Mouse (Mus musculus) kidney, postnatal 0 days (tissue): ENCODE measurements at regions not wholly inside any gene's neighbourhood (a gene's known extent, or its start where the extent isn't known, plus 50 kb on each side); places are given as distances from the start of the nearest gene placed in this dataset.

Source experiments
- ATAC-seq: fragments of 200-750 bp; cut with Nextera tagmentation; replicated peaks from 2 replicates; pipeline ENCODE4 v1.8.0; 2017; ENCODE audit warnings: low read depth, moderate number of reproducible peaks, moderate TSS enrichment, moderate library complexity; ENCODE audit not compliant: low FRiP score
- DNase-seq: peaks from one replicate; pipeline ENCODE4 v3.0.0-alpha.2; 2016; ENCODE audit warnings: low spot score
- H3K27ac ChIP-seq: fragments of 300-500 bp; sonication (generic); 2 replicates; pipeline ENCODE4 v1.5.1; 2014; ENCODE audit warnings: mild to moderate bottlenecking
- H3K27me3 ChIP-seq: fragments of 300-500 bp; sonication (generic); 2 replicates; pipeline ENCODE4 v1.6.1; 2014; ENCODE audit warnings: low read length, mixed read lengths; ENCODE audit not compliant: insufficient read depth
- H3K36me3 ChIP-seq: fragments of 300-500 bp; sonication (generic); 2 replicates; pipeline ENCODE4 v1.6.1; 2014; ENCODE audit warnings: low read length, mixed read lengths; ENCODE audit not compliant: insufficient read depth
- H3K4me1 ChIP-seq: fragments of 300-500 bp; sonication (generic); replicated peaks from 2 replicates; pipeline ENCODE4 v1.6.1; 2014; ENCODE audit warnings: antibody characterized with exemption, low read length, mixed read lengths; ENCODE audit not compliant: insufficient read depth
- H3K4me2 ChIP-seq: fragments of 300-500 bp; sonication (generic); 2 replicates; pipeline ENCODE4 v1.6.1; 2014; ENCODE audit warnings: mild to moderate bottlenecking, low read length, moderate library complexity, mixed read lengths
- H3K4me3 ChIP-seq: fragments of 300-500 bp; sonication (generic); replicated peaks from 2 replicates; pipeline ENCODE4 v1.5.1; 2014; ENCODE audit warnings: low read depth, low read length
- H3K9ac ChIP-seq: fragments of 300-500 bp; sonication (generic); 2 replicates; pipeline ENCODE4 v1.6.1; 2014; ENCODE audit warnings: low read depth, low read length
- H3K9me3 ChIP-seq: fragments of 300-500 bp; sonication (generic); replicated peaks from 2 replicates; pipeline ENCODE4 v1.6.1; 2016; ENCODE audit warnings: low read length, inconsistent platforms, mixed read lengths
- CTCF ChIP-seq: IDR thresholded peaks from 2 replicates; pipeline ENCODE4 v1.5.1; 2016; ENCODE audit warnings: antibody characterized with exemption, low read depth, mild to moderate bottlenecking, moderate library complexity
- WGBS: fragments of 180-500 bp; shearing (Covaris S2); extraction: QIAGEN DNeasy Blood & Tissue Kit; methylation state at CpG from one replicate; pipeline ENCODE4 v1.1.7; 2014; 5-methylcytosine and 5-hydroxymethylcytosine counted together

- no peak for DNase-seq
- H3K9ac ChIP-seq: no peak overlapping the region
- no peak for ATAC-seq
- H3K9me3 ChIP-seq: no peaks in the 10 kb centered on the region
- H3K4me1 ChIP-seq: no peaks in the 10 kb centered on the region
- no peaks in the 10 kb centered on the region for H3K27me3 ChIP-seq
- 92% methylated on average over 6 of the region's 6 CpGs for WGBS
- no peak overlapping the region for H3K4me2 ChIP-seq
- H3K4me3 ChIP-seq: no peak overlapping the region
- no peak overlapping the region for H3K27ac ChIP-seq
- no peaks in the 10 kb centered on the region for H3K36me3 ChIP-seq
- TF ChIP-seq CTCF: no peak
Observed at GRCm38 (mm10) chr15:5355332-5355731, 111.3 kb upstream of the Ptger4 start.

- no peak for ATAC-seq
- WGBS: 78% methylated on average over 7 of the region's 7 CpGs
- no peak for TF ChIP-seq CTCF
- Histone ChIP-seq H3K4me3 (no peak overlapping the region), H3K9me3 (no peaks in the 10 kb centered on the region), H3K27me3 (no peaks in the 10 kb centered on the region), H3K4me1 (no peaks in the 10 kb centered on the region), H3K9ac (no peak overlapping the region), H3K4me2 (no peak overlapping the region), H3K36me3 (no peaks in the 10 kb centered on the region), H3K27ac (no peak overlapping the region)
- DNase-seq: no peak
Observed at GRCm38 (mm10) chr15:5354328-5354727, 110.3 kb upstream of the Ptger4 start.

GRCm38 (mm10) chr15:5348881-5349280, 104.9 kb upstream of the Ptger4 start:
- no peaks in the 10 kb centered on the region for H3K4me1 ChIP-seq
- no peak for ATAC-seq
- H3K9ac ChIP-seq: no peak overlapping the region
- no peak overlapping the region for H3K4me3 ChIP-seq
- 89% methylated on average over 4 of the region's 4 CpGs for WGBS
- no peak for DNase-seq
- no peak overlapping the region for H3K4me2 ChIP-seq
- no peaks in the 10 kb centered on the region for H3K9me3 ChIP-seq
- no peaks in the 10 kb centered on the region for H3K27me3 ChIP-seq
- no peak for TF ChIP-seq CTCF
- H3K27ac ChIP-seq: no peak overlapping the region
- H3K36me3 ChIP-seq: no peaks in the 10 kb centered on the region

DNA sequence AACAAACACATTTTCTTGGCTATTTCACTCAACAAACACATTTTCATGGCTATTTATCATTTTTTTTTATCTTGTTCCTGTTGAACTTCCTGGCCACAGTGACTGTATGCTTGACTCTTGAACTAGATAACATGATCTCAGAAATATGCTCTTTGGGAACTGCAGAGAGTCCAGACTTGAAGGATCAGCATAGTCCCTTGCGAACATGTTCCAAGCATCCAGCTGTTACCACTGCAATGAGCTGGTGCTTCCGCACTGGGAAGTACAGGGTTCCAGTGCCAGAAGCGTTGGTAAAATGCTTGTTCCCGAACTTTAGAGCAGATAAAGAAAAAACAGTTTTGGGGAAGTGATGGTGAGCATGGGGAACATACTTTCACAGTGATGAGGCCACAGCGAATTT, 103.7 kb upstream of the Ptger4 start:
- 81% methylated on average over 5 of the region's 5 CpGs for WGBS
- ATAC-seq: no peak
- Histone ChIP-seq H3K27ac (no peak overlapping the region), H3K4me2 (no peak overlapping the region), H3K27me3 (no peaks in the 10 kb centered on the region), H3K4me3 (no peak overlapping the region), H3K36me3 (no peaks in the 10 kb centered on the region), H3K9ac (no peak overlapping the region), H3K9me3 (no peaks in the 10 kb centered on the region), H3K4me1 (no peaks in the 10 kb centered on the region)
- no peak for TF ChIP-seq CTCF
- peak; percentile 31 for DNase-seq

DNA sequence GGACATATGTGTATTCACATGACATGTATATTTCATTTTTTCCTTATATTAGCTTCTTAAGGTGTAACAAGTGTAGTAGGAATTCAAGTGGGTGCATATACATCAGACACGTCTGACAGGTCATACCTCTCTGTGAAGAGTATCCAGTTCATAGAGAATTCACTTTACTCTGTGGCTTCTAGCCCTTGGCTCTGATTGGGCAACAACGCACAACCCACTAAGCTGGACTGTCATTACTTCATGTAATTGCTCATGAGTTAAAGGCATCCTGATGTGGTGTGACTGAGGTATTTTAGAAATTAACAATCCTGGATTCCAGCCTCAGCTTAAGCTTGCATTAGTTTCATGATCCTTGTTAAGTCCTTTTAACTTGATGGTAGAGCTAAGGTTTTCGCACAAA, 103.0 kb upstream of the Ptger4 start:
- no peak for TF ChIP-seq CTCF
- ATAC-seq: no peak
- Histone ChIP-seq H3K9me3 (no peaks in the 10 kb centered on the region), H3K36me3 (no peaks in the 10 kb centered on the region), H3K4me3 (no peak overlapping the region), H3K27ac (no peak overlapping the region), H3K4me1 (no peaks in the 10 kb centered on the region), H3K4me2 (no peak overlapping the region), H3K9ac (no peak overlapping the region), H3K27me3 (no peaks in the 10 kb centered on the region)
- no peak for DNase-seq
- WGBS: 96% methylated on average over 3 of the region's 3 CpGs

DNA sequence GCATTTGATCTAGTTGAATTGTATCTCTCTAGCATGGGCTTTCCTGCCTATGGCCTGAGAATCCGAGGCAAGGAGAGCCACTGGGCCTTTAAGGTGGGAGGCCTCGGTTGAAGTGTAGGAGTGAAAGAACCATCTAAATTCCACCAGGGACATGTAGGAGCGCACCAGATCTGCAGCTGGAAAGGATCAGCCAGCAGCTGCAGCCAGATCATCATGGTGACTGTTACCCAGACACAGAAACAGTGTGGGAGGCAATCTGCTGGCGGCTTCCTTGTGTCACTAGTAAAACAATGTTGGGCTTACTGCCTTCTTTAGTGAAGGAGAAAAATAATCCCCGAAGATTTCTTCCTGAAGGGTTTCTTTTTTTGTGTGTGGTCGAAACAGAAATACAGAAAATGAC, 99.8 kb upstream of the Ptger4 start:
- Histone ChIP-seq H3K4me1 (no peaks in the 10 kb centered on the region), H3K4me3 (no peak overlapping the region), H3K27ac (no peak overlapping the region), H3K27me3 (no peaks in the 10 kb centered on the region), H3K36me3 (no peaks in the 10 kb centered on the region), H3K9me3 (no peaks in the 10 kb centered on the region), H3K4me2 (no peak overlapping the region), H3K9ac (no peak overlapping the region)
- ATAC-seq (peak; percentile 87), DNase-seq (peak; percentile 92)
- 24% methylated on average over 6 of the region's 6 CpGs for WGBS
- no peak for TF ChIP-seq CTCF

DNA sequence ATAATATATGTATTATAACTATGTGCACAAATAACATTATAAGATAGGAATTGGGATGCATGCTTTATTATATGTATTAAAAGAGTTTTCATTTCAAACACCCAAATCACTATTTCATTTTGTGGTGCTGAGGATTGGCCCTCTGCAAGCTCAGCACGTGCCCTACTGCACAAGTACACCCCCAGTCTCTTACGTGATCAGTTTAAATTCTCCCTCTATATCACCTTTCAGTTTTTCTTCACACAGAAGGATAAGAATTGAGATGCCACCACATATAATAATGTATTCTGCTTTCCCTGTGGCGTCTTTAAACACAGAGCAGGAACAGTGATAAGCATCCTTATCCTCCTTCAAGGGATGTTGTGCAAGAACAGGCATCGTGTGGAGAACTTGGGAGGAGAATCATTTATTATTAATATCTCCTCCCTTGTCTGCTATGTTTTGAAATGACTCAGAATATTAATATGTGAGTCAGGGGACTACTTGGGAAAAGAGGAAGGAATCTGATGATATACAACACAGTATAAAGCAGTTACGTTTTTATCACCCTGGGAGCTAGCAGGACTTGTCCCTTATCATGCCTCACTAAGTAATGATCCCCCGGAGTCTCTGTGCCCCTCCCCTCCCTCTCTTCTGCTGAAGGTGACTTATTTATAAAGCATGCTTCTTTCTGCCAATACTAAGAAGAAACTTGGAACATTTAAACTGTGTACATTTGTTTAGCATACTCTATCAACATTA, 91.7 kb upstream of the Ptger4 start:
- no peaks in the 10 kb centered on the region for H3K27me3 ChIP-seq
- no peaks in the 10 kb centered on the region for H3K36me3 ChIP-seq
- no peak overlapping the region for H3K9ac ChIP-seq
- H3K27ac ChIP-seq: no peak overlapping the region
- H3K9me3 ChIP-seq: no peaks in the 10 kb centered on the region
- 46% methylated on average over 6 of the region's 6 CpGs for WGBS
- no peak overlapping the region for H3K4me3 ChIP-seq
- H3K4me1 ChIP-seq: no peaks in the 10 kb centered on the region
- H3K4me2 ChIP-seq: no peak overlapping the region
- ATAC-seq (no peak), DNase-seq (no peak)
- no peak for TF ChIP-seq CTCF
